Mouse (Mus musculus): ENCODE results near the gene Cldn18.

Gene Cldn18

GRCm38 (mm10) chr9:99717134-99717533 lies at the start of gene Cldn18:
Gene Cldn18 (minus strand): TSS chr9:99717267.
- DNase-seq (ENCODE audit: extremely low spot score), result no peak

- DNase-seq (ENCODE audit: extremely low spot score), result peak; percentile 32
Observed at GRCm38 (mm10) chr9:99763530-99763929, 46.5 kb upstream of the Cldn18 start.

- no peak for DNase-seq (ENCODE audit: extremely low spot score)
Observed at GRCm38 (mm10) chr9:99750272-99750671, 33.2 kb upstream of the Cldn18 start.

- DNase-seq (ENCODE audit: extremely low spot score), result no peak
Observed at GRCm38 (mm10) chr9:99748279-99748678, 31.2 kb upstream of the Cldn18 start.

- peak; percentile 21 for DNase-seq (ENCODE audit: extremely low spot score)
Observed at GRCm38 (mm10) chr9:99747731-99748130, 30.7 kb upstream of the Cldn18 start.

- DNase-seq (ENCODE audit: extremely low spot score), result no peak
Observed at GRCm38 (mm10) chr9:99744548-99744947, 27.5 kb upstream of the Cldn18 start.

- DNase-seq (ENCODE audit: extremely low spot score), result peak; percentile 82
Observed at GRCm38 (mm10) chr9:99729943-99730646, 13.0 kb upstream of the Cldn18 start.

GRCm38 (mm10) chr9:99727819-99728218 lies 10.8 kb upstream of the Cldn18 start:
- DNase-seq (ENCODE audit: extremely low spot score), result no peak

- DNase-seq (ENCODE audit: extremely low spot score), result no peak
Observed at GRCm38 (mm10) chr9:99725278-99725677, 8.2 kb upstream of the Cldn18 start.

GRCm38 (mm10) chr9:99720011-99720410 lies 2.9 kb upstream of the Cldn18 start:
- DNase-seq (ENCODE audit: extremely low spot score), result no peak

- DNase-seq (ENCODE audit: extremely low spot score), result no peak
Observed at GRCm38 (mm10) chr9:99710297-99710696, 6.8 kb downstream of the Cldn18 start.

- DNase-seq (ENCODE audit: extremely low spot score), result no peak
Observed at GRCm38 (mm10) chr9:99709588-99710248, 7.3 kb downstream of the Cldn18 start.

GRCm38 (mm10) chr9:99707425-99708126 lies 9.5 kb downstream of the Cldn18 start:
- DNase-seq (ENCODE audit: extremely low spot score), result no peak

- DNase-seq (ENCODE audit: extremely low spot score), result no peak
Observed at GRCm38 (mm10) chr9:99706264-99706663, 10.8 kb downstream of the Cldn18 start.

- no peak for DNase-seq (ENCODE audit: extremely low spot score)
Observed at GRCm38 (mm10) chr9:99703711-99704110, 13.4 kb downstream of the Cldn18 start.

GRCm38 (mm10) chr9:99702215-99702614 lies 14.9 kb downstream of the Cldn18 start:
- no peak for DNase-seq (ENCODE audit: extremely low spot score)

- DNase-seq (ENCODE audit: extremely low spot score), result no peak
Observed at GRCm38 (mm10) chr9:99701187-99701586, 15.9 kb downstream of the Cldn18 start.

- no peak for DNase-seq (ENCODE audit: extremely low spot score)
Observed at GRCm38 (mm10) chr9:99699752-99700389, 17.2 kb downstream of the Cldn18 start.

- peak; percentile 21 for DNase-seq (ENCODE audit: extremely low spot score)
Observed at GRCm38 (mm10) chr9:99694961-99695360, 22.1 kb downstream of the Cldn18 start.

GRCm38 (mm10) chr9:99690386-99690785 lies 26.7 kb downstream of the Cldn18 start:
- no peak for DNase-seq (ENCODE audit: extremely low spot score)

GRCm38 (mm10) chr9:99689796-99690195 lies 27.3 kb downstream of the Cldn18 start:
- DNase-seq (ENCODE audit: extremely low spot score), result no peak

- no peak for DNase-seq (ENCODE audit: extremely low spot score)
Observed at GRCm38 (mm10) chr9:99685536-99686231, 31.4 kb downstream of the Cldn18 start.
